Mouse (Mus musculus): ENCODE results near the gene Mapk8ip1. TPM values are rescaled to one million over a fixed set of nuclear protein-coding genes. Genes with fewer than 3 reads are reported as not detected.
A peak's percentile ranks its signal among the peaks of the same experiment; 100 is the strongest.

Gene Mapk8ip1
- total and polyA plus RNA-seq, 2 experiments: 0.65 to 1.6 TPM

GRCm38 (mm10) chr2:92434375-92434745 is 33.3 kb upstream of the Mapk8ip1 start:
- Histone ChIP-seq H3K27ac (replicated peaks; ENCODE audit: insufficient read depth, low read depth, low read length) (peak overlapping the region; percentile 81), H3K36me3 (ENCODE audit: control insufficient read depth, insufficient read depth, low read length) (no peaks in the 10 kb centered on the region), H3K79me2 (ENCODE audit: control insufficient read depth, insufficient read depth, low read length) (peaks cover 19% of the 10 kb centered on the region), H3K4me1 (ENCODE audit: control insufficient read depth, insufficient read depth, low read length) (peaks cover 17% of the 10 kb centered on the region), H3K4me3 (ENCODE audit: insufficient read depth, low read depth, low read length) (peak overlapping the region; percentile 49), H3K9ac (ENCODE audit: low read depth, low read length) (peak overlapping the region; percentile 62), H3K27me3 (ENCODE audit: control insufficient read depth, insufficient read depth, low read length) (no peaks in the 10 kb centered on the region)
- DNase-seq (ENCODE audit: extremely low read depth, low read depth, low spot score): peak; percentile 65
- TF ChIP-seq POLR2A (IDR thresholded peaks at IDR 0.05; ENCODE audit: extremely low read depth, insufficient read depth, low read length) (no peak), CTCF (IDR thresholded peaks at IDR 0.05; ENCODE audit: low read depth, low read length) (no peak)
- WGBS: 2% methylated on average over 12 of the region's 12 CpGs

GRCm38 (mm10) chr2:92433578-92434374 is 32.7 kb upstream of the Mapk8ip1 start, which contains the start of gene Cry2:
Gene Cry2, minus strand, starts transcription at chr2:92434043.
- peak; percentile 92 for DNase-seq (ENCODE audit: extremely low read depth, low read depth, low spot score)
- Histone ChIP-seq H3K27me3 (ENCODE audit: control insufficient read depth, insufficient read depth, low read length) (no peaks in the 10 kb centered on the region), H3K4me3 (ENCODE audit: insufficient read depth, low read depth, low read length) (peak within 1 kb of the TSS; percentile 84), H3K4me1 (ENCODE audit: control insufficient read depth, insufficient read depth, low read length) (peaks cover 19% of the 10 kb centered on the region), H3K36me3 (ENCODE audit: control insufficient read depth, insufficient read depth, low read length) (no peaks in the 10 kb centered on the region), H3K27ac (replicated peaks; ENCODE audit: insufficient read depth, low read depth, low read length) (peak within 1 kb of the TSS; percentile 81), H3K79me2 (ENCODE audit: control insufficient read depth, insufficient read depth, low read length) (peaks cover 20% of the 10 kb centered on the region), H3K9ac (ENCODE audit: low read depth, low read length) (peak within 1 kb of the TSS; percentile 95)
- TF ChIP-seq CTCF (IDR thresholded peaks at IDR 0.05; ENCODE audit: low read depth, low read length) (no peak), POLR2A (IDR thresholded peaks at IDR 0.05; ENCODE audit: extremely low read depth, insufficient read depth, low read length) (peak; percentile 98)
- WGBS: under 1% methylated on average over 76 of the region's 76 CpGs

- peak overlapping the region; percentile 96 for H3K27ac ChIP-seq (replicated peaks; ENCODE audit: insufficient read depth, low read depth, low read length)
- peak overlapping the region; percentile 95 for H3K9ac ChIP-seq (ENCODE audit: low read depth, low read length)
- TF ChIP-seq CTCF (IDR thresholded peaks at IDR 0.05; ENCODE audit: low read depth, low read length) (no peak), POLR2A (IDR thresholded peaks at IDR 0.05; ENCODE audit: extremely low read depth, insufficient read depth, low read length) (no peak)
- H3K79me2 ChIP-seq (ENCODE audit: control insufficient read depth, insufficient read depth, low read length): peaks cover 20% of the 10 kb centered on the region
- 9% methylated on average over 17 of the region's 17 CpGs for whole genome bisulfite sequencing
- H3K36me3 ChIP-seq (ENCODE audit: control insufficient read depth, insufficient read depth, low read length): no peaks in the 10 kb centered on the region
- H3K4me3 ChIP-seq (ENCODE audit: insufficient read depth, low read depth, low read length): peak overlapping the region; percentile 84
- no peaks in the 10 kb centered on the region for H3K27me3 ChIP-seq (ENCODE audit: control insufficient read depth, insufficient read depth, low read length)
- peak; percentile 94 for DNase-seq (ENCODE audit: extremely low read depth, low read depth, low spot score)
- peaks cover 22% of the 10 kb centered on the region for H3K4me1 ChIP-seq (ENCODE audit: control insufficient read depth, insufficient read depth, low read length)
Observed at GRCm38 (mm10) chr2:92432299-92433295, 31.5 kb upstream of the Mapk8ip1 start.

- H3K27me3 ChIP-seq (ENCODE audit: control insufficient read depth, insufficient read depth, low read length): no peaks in the 10 kb centered on the region
- peak overlapping the region; percentile 84 for H3K9ac ChIP-seq (ENCODE audit: low read depth, low read length)
- WGBS: 23% methylated on average over 11 of the region's 11 CpGs
- H3K4me3 ChIP-seq (ENCODE audit: insufficient read depth, low read depth, low read length): peak overlapping the region; percentile 76
- TF ChIP-seq CTCF (IDR thresholded peaks at IDR 0.05; ENCODE audit: low read depth, low read length) (no peak), POLR2A (IDR thresholded peaks at IDR 0.05; ENCODE audit: extremely low read depth, insufficient read depth, low read length) (no peak)
- H3K79me2 ChIP-seq (ENCODE audit: control insufficient read depth, insufficient read depth, low read length): peaks cover 20% of the 10 kb centered on the region
- peak overlapping the region; percentile 96 for H3K27ac ChIP-seq (replicated peaks; ENCODE audit: insufficient read depth, low read depth, low read length)
- peaks cover 19% of the 10 kb centered on the region for H3K4me1 ChIP-seq (ENCODE audit: control insufficient read depth, insufficient read depth, low read length)
- no peaks in the 10 kb centered on the region for H3K36me3 ChIP-seq (ENCODE audit: control insufficient read depth, insufficient read depth, low read length)
- DNase-seq (ENCODE audit: extremely low read depth, low read depth, low spot score): peak; percentile 61
Observed at GRCm38 (mm10) chr2:92431611-92432179, 30.6 kb upstream of the Mapk8ip1 start.

GRCm38 (mm10) chr2:92430723-92431541 is 29.9 kb upstream of the Mapk8ip1 start:
- peaks cover 3% of the 10 kb centered on the region; the same call in 1 of the 2 replicates for H3K36me3 ChIP-seq (ENCODE audit: control insufficient read depth, insufficient read depth, low read length)
- WGBS: 39% methylated on average over 21 of the region's 21 CpGs
- DNase-seq (ENCODE audit: extremely low read depth, low read depth, low spot score): peak; percentile 72
- peak overlapping the region; percentile 84 for H3K9ac ChIP-seq (ENCODE audit: low read depth, low read length)
- peaks cover 19% of the 10 kb centered on the region for H3K4me1 ChIP-seq (ENCODE audit: control insufficient read depth, insufficient read depth, low read length)
- TF ChIP-seq CTCF (IDR thresholded peaks at IDR 0.05; ENCODE audit: low read depth, low read length) (no peak), POLR2A (IDR thresholded peaks at IDR 0.05; ENCODE audit: extremely low read depth, insufficient read depth, low read length) (no peak)
- H3K79me2 ChIP-seq (ENCODE audit: control insufficient read depth, insufficient read depth, low read length): peaks cover 20% of the 10 kb centered on the region
- peak overlapping the region; percentile 96 for H3K27ac ChIP-seq (replicated peaks; ENCODE audit: insufficient read depth, low read depth, low read length)
- H3K27me3 ChIP-seq (ENCODE audit: control insufficient read depth, insufficient read depth, low read length): no peaks in the 10 kb centered on the region
- peak overlapping the region; percentile 76 for H3K4me3 ChIP-seq (ENCODE audit: insufficient read depth, low read depth, low read length)
